Mouse (Mus musculus) fibroblast of lung, adult 2 months (primary cell): ENCODE measurements around the gene Slc29a4.

Experiments used
- DNase-seq: peaks from one replicate; pipeline ENCODE4 v3.0.0-alpha.2; 2011; ENCODE audit warnings: low read depth

The Slc29a4 gene

GRCm38 (mm10) chr5:142739941-142740340 lies 47.6 kb downstream of the Slc29a4 start:
- DNase-seq = no peak

DNA sequence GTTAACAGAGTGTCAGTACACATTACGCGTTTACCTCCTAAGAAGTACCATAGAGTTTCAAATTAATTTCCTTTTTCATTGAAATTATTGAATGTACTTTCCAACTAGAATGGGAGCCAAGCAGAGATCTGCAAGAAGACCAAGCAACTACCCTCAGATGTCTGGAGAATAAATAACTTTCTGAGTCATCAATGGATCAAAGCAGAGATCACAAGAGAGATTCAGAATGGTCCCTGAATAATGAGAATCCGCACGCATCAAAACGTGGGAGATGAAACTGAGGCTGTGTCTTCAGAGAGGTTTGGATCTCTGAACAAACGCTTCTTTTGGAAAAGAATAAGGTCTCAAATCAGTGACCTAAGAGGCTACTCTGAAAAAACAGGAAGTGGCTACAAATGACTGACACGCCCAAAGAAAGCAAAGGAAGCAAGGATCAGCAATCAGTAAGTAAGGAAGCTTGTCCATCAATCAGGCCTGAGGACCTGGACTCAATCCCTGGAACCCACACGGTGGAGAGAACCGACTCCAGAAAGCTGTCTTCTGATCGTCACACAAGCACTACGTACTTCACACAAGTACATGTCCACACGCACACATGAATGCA lies 54.8 kb downstream of the Slc29a4 start:
- no peak for DNase-seq

GRCm38 (mm10) chr5:142750173-142750572 lies 57.9 kb downstream of the Slc29a4 start:
- no peak for DNase-seq

GRCm38 (mm10) chr5:142752241-142752640 lies 59.9 kb downstream of the Slc29a4 start:
- DNase-seq = no peak

GRCm38 (mm10) chr5:142759786-142760185 lies 67.5 kb downstream of the Slc29a4 start:
- DNase-seq = no peak

DNA sequence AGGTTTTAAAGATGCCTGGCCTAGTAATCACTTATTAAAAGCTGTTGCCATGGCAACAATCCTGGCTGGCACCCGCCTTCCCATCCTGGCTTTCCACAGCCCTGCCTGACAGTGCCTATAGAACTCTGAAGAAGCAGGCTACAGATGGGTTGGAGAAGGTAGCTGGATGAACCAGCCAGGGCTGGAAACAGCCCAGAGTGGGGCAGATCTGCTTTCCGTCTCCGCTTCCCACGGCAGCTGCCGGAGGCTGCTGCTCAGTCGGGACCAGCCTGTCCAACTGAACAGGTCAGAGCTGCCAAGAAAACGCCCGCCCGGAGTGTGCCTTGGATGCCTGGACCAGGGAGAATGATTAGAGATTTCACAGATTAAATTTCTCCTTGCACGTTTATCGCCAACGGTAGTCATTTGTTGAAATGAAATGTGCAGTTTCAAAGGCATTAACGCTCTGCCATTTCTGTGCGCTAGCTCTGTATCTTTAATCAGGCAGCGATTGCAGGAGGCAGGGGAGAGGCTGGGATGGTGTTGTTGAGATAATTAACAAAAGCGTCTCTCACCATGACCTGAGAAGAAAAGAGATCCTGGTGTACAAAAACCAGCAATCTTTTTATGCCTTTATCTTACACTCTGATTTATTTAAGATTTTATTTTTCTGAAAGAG lies 69.1 kb downstream of the Slc29a4 start:
- DNase-seq = no peak

- DNase-seq = no peak
These were observed 69.9 kb downstream of the Slc29a4 start for GRCm38 (mm10) chr5:142762082-142762807.

DNA sequence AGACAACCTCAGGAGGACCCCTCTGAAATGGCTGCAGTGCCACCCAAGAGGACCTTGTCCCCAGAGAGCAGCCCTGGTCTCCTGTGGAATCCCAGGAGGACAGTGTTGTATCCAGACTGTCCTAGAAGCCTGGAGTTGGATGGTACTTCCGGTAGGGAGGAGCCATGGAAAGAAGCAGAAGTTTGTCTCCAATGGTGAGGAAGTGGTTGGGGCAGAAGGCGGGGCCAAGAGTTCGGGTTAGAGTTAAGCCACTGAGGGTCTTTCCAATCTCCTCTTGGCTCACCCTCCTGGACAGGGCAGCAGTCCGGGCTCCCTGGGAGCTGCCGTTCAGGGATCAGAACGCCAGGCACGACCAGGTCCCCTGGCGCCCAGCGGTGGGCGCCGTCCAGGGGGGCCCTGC lies 72.0 kb downstream of the Slc29a4 start:
- no peak for DNase-seq

DNA sequence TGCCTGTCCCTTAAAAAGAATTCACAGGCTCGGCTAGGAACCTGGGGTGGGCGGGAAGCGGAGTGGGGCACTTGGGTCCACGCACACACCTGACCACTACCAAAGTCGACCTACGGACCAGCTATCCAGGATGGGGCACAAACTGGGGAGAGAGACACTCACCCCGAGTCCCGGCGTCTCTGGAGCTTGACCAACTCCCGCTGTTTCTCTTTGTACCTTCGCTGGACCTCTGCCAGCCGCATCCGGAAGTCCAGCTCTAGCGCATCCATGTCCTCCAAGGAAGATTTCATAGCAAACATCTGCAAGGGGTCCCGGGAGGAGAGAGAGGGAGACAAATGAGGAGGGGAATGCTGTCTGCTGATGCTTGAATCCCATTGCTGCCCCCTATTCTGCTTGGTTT lies 72.6 kb downstream of the Slc29a4 start:
- DNase-seq = no peak

- DNase-seq = no peak
These were observed 74.4 kb downstream of the Slc29a4 start for GRCm38 (mm10) chr5:142766708-142767107.

- peak; percentile 52 for DNase-seq
These were observed 75.6 kb downstream of the Slc29a4 start for GRCm38 (mm10) chr5:142767937-142768336.

- no peak for DNase-seq
These were observed 76.3 kb downstream of the Slc29a4 start for GRCm38 (mm10) chr5:142768352-142769267.

- DNase-seq = no peak
These were observed 77.3 kb downstream of the Slc29a4 start for GRCm38 (mm10) chr5:142769641-142770040.

DNA sequence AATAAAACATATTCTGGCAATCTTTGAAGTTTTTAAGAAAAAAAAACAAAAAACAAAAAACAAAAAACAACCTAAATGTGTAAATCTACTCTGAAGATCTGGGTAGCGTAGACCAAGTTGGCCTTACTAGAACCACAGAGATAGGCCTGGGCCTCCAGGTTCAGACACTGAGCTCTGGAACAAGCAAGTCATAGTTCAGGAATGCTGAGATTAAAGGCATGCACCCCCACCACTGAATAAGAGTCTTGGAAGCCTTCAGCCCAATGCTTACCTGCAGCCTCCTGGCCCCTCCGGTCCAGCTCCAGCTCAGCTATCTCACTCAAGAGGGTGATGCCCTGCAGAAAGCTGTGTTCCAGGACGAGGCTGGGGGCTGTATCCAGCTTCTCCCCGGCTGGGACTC lies 78.7 kb downstream of the Slc29a4 start:
- DNase-seq = no peak

- DNase-seq = no peak
These were observed 79.7 kb downstream of the Slc29a4 start for GRCm38 (mm10) chr5:142771964-142772363.
